Mouse (Mus musculus): ENCODE measurements around the gene Atg16l1.
"Not testable (repeated sequence)": the region's sequence is repeated elsewhere in the genome, so short reads cannot be mapped to it uniquely, and the experiment has no call there.

Atg16l1 gene

DNA sequence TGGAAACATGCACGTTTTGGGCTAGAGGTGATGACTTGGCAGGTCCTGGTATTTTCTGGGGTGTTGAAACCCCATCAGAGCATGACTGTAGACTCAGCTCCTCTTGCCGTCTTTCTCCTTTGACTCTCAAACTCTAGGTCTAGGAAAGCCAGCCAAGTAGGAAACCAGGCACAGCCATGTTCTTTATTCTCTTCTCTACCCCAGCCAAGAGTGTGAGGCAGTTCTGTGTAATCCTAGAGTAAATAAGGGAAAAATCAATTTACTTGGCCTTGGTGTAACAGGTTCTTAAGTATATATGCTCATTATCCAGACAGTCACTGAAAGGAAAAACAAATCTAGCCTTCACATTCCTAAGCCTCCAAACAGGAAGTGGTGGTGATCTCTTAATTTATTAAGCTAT lies 17.7 kb downstream of the Atg16l1 start:
- no peak for DNase-seq (ENCODE audit: low spot score in 2 of 2)

- no peak for DNase-seq (ENCODE audit: low spot score in 2 of 2)
These were observed 19.2 kb downstream of the Atg16l1 start for GRCm38 (mm10) chr1:87774845-87775244.

DNA sequence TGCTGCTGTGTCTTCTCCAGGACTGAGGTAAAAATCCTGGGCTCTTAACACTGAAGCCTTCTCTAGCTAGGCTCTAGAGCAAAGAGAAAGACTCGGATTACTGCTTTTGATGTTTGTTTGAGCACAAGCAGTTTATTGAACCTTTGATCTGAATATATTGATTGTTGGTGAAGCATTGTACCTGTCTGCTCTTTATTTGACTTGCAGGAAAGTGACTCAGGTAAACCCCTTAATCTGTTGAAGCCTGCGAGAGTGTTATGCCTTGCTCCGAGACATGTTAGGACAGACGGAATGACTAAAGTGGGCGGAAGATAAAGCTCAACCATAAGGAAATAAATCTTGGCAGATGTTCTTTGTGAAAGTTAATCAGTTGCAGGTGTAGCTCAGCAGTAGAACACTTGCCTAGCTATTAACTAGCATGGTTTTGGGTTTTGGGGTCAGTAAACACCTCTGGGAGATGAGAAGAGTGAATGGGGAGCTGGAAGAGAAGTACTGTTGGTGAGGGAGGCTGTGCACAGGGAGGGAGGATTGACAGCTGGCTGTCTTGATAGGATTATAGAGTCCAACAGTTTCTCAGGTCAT lies 23.6 kb downstream of the Atg16l1 start:
- DNase-seq (ENCODE audit: low spot score in 2 of 2) = no peak

GRCm38 (mm10) chr1:87785703-87786102 lies 30.0 kb downstream of the Atg16l1 start:
- no peak for DNase-seq (ENCODE audit: low spot score in 2 of 2)

DNA sequence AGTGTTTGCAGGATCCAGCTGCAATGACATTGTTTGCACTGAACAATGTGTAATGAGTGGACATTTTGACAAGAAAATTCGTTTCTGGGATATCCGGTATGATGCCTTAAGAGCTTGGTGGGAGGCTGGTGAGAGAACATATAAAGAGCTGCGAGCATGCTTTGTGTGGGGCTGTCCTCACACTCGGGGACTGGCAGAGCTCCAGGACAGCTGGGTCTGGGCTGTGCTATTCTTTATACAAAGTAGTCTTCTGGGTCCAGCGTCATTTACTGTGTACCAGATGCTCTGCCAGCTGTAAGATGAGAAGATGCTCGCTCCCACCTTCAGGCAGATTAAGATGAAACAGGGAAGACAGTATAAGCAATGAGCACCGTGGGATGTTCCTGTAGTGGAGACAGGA lies 30.6 kb downstream of the Atg16l1 start:
- peak; percentile 56 to 74 for DNase-seq (ENCODE audit: low spot score in 2 of 2)

DNA sequence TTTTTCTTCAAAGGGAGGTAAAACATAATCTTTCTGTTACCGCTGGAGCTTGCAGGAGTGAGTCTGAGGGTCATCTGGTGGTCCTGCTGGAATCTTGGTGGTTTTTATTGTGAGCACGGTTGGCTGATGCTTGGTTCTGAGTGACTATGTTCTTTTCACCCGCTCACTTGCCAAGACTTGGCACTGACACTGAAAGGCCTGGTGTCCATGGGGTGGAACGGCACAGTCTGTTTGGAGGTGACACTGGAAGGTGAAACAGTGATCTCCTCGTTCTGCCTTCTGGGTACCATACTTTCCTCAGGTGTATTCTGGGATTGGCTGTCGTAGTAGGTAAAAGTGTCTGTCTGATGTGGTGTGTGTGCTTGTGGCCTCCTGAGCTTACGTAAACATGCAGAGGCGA lies 34.0 kb downstream of the Atg16l1 start:
- DNase-seq (ENCODE audit: low spot score in 2 of 2) = no peak

GRCm38 (mm10) chr1:87792438-87793137 lies 36.9 kb downstream of the Atg16l1 start:
- no peak for DNase-seq (ENCODE audit: low spot score in 2 of 2)

DNA sequence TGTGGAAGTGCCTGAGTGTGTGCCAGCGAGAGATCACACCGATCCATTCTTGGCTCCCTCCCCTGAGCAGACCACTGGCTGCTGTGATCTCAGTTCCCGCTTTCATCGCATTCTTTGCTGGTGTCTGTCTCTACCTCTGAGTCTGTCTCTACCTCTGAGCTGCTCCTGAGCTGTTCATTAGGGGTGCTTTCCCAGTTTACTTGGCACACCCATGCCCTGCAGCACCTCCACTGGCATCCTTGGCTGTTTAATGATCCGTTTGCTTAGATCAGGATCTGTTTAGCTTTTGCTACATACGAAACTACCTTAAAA lies 37.4 kb downstream of the Atg16l1 start:
- DNase-seq (ENCODE audit: low spot score in 2 of 2) = no peak

GRCm38 (mm10) chr1:87797702-87798101 lies 42.0 kb downstream of the Atg16l1 start:
- no peak for DNase-seq (ENCODE audit: low spot score in 2 of 2)

DNA sequence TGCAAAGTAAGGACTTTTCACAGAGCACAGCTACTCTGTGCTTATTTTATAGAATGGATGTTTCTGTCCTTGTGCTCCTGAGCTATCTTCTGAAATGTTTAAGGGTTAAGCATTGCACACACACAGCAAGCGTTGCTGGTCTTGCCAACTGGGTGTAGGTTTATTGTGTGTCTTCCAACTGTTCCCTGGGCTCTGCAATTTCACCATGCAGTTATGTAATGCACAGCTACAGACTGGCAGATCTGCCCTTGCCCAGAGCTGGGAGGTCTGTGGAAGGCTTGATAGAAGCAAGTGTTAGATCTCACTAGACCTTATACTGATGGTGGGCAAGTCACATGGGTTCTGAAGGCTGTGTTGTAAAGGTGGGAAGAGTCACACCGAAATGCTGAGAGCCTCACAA lies 42.6 kb downstream of the Atg16l1 start:
- no peak for DNase-seq (ENCODE audit: low spot score in 2 of 2)

DNA sequence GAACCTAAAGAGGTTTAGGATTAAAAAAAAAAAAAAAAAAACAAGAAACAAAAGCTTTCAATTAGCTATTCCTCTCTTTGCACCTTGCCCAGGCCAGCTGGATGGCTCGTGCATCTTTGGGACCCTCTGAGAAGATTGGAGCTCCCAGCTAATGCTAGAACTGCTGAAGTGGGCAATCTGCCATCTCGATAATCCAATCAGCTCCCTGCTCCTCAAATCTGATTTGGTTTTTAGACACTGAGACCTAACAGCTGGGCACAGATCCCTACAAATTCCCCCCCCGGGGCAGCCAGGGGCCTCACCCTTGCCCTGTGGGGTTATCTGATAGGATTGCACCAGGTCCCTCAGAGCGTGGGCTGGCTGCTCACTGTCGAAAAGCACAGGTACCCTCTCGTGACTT lies 47.9 kb downstream of the Atg16l1 start, which contains the start of gene Sag:
Gene Sag, plus strand, starts transcription at position 105 of the 400 bp plus-strand sequence.
- DNase-seq (ENCODE audit: low spot score in 2 of 2) = no peak

DNA sequence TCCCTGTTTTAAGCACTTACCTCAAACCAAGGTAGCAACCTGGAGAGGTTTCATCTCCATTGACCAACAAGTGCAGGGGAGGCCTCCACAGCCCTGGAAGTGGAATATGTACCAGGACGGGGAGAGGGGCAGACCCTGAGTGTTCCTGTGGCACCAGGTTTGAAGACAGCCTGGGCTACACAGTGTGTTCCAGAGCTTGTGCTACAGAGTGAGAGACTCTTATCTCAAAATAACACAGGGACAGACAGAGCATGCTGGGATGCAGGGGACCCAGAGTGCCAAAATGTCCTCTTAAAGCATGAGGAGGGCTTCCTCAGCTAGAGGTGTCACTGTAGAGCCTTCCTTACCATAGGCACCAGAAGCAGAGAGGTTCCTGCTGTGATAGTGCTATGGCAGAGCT lies 52.1 kb downstream of the Atg16l1 start:
- no peak for DNase-seq (ENCODE audit: low spot score in 2 of 2)

DNA sequence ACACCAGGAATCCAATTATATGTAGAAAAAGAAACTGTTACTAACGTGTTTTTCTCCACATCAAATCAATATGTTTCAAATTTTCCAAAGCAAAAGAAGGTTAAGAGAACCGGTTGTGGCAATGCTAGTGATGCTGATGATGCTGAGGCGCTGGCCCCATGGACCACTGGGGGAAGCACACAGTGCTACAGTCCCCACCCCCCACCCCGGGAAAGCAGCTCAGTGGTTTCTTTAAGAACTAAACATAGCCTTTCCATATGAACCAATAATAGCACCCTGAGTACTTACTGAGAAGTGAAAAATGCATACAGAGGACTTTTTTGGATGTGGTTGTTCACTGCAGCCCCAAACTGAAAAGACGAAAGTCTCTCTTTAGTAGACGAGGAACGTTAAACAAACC lies 55.7 kb downstream of the Atg16l1 start:
- DNase-seq (ENCODE audit: low spot score in 2 of 2) = no peak

- no peak for DNase-seq (ENCODE audit: low spot score in 2 of 2)
These were observed 56.4 kb downstream of the Atg16l1 start for GRCm38 (mm10) chr1:87812061-87812460.

- DNase-seq (ENCODE audit: low spot score in 2 of 2) = peak in 1 of 2 experiments; percentile 31
These were observed 57.5 kb downstream of the Atg16l1 start for GRCm38 (mm10) chr1:87813155-87813554.

- peak; percentile 30 to 46 for DNase-seq (ENCODE audit: low spot score in 2 of 2)
These were observed 58.0 kb downstream of the Atg16l1 start for GRCm38 (mm10) chr1:87813681-87814080.

GRCm38 (mm10) chr1:87824420-87824995 lies 68.8 kb downstream of the Atg16l1 start:
- no peak for DNase-seq (ENCODE audit: low spot score in 2 of 2)

DNA sequence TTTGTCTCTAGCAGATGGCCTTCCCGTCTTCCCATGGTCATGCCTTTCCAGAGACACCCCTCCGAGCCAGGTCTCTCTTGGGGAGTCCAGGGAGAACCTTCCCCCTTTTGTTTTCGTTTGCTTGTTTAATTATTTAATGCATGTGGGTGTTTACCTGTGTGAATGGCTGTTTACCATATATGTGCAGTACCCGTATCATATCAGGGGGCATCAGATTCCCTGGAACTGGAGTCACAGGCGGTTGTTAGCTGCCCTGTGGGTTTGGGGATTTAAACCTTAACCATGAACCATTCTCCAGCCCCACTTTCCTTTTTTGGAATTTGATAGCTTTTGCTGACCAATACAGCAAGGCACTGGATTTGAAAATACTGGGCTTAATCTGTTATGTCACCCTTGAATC lies 69.6 kb downstream of the Atg16l1 start:
- DNase-seq (ENCODE audit: low spot score in 2 of 2) = no peak

DNA sequence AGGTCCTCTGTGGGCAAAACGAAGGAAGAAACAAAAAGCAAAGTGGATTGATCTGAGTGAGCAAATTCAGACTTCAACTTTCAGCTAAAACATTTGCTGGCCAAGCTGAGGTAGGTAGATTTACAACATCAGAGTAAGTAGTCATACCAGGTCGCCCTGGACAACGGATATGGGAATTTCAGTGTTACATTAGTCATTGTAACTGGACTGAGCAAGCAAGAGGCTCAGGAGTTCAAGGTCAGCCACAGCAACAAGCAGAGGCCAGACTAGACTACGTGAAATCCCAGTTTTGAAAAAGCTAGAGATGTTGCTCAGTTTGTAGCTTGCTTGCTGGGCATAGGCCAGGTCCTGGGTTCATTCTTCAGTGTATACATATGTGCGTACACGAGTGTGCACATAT lies 70.3 kb downstream of the Atg16l1 start:
- no peak for DNase-seq (ENCODE audit: low spot score in 2 of 2)

GRCm38 (mm10) chr1:87826474-87826873 lies 70.8 kb downstream of the Atg16l1 start:
- no peak for DNase-seq (ENCODE audit: low spot score in 2 of 2)

DNA sequence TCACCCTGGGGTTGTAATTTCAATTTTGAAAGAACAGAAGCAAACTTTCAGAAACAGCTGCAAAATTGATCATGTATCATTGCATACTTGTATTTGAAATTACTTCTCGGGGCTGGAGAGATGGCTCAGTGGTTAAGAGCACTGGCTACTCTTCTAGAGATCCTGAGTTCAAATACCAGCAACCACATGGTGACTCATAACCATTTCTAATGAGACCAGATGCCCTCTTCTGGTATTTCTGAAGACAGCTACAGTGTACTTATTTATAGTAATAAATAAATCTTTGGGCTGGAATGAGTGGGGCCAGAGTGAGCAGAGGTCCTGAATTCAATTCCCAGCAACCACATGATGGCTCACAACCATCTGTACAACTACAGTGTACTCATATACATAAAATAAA lies 71.8 kb downstream of the Atg16l1 start:
- not testable (repeated sequence) for DNase-seq (ENCODE audit: low spot score in 2 of 2)

GRCm38 (mm10) chr1:87828185-87828584 lies 72.5 kb downstream of the Atg16l1 start:
- peak in 1 of 2 experiments; percentile 42 for DNase-seq (ENCODE audit: low spot score in 2 of 2)

GRCm38 (mm10) chr1:87828926-87829580 lies 73.4 kb downstream of the Atg16l1 start:
- DNase-seq (ENCODE audit: low spot score in 2 of 2) = no peak

Measured in frontal cortex, postnatal 10 days (tissue).